Mouse (Mus musculus) midbrain, embryonic 15.5 days (tissue): ENCODE measurements around the gene Lef1. TPM values are rescaled to one million over a fixed set of nuclear protein-coding genes. Genes with fewer than 3 reads are reported as not detected.

ENCODE experiments used
- ATAC-seq: fragments of 200-750 bp; cut with Nextera tagmentation; replicated peaks from 2 replicates; pipeline ENCODE4 v1.8.0; 2017; ENCODE audit warnings: moderate TSS enrichment
- H3K27ac ChIP-seq: fragments of 300-500 bp; sonication (generic); 2 replicates; pipeline ENCODE4 v1.5.1; 2015; ENCODE audit warnings: mild to moderate bottlenecking, inconsistent platforms
- H3K27me3 ChIP-seq: fragments of 300-500 bp; sonication (generic); replicated peaks from 2 replicates; pipeline ENCODE4 v1.6.1; 2015; ENCODE audit warnings: inconsistent platforms
- H3K36me3 ChIP-seq: fragments of 300-500 bp; sonication (generic); replicated peaks from 2 replicates; pipeline ENCODE4 v1.6.1; 2015; ENCODE audit warnings: inconsistent platforms
- H3K4me1 ChIP-seq: fragments of 300-500 bp; sonication (generic); 2 replicates; pipeline ENCODE4 v1.6.1; 2015; ENCODE audit warnings: inconsistent platforms
- H3K4me2 ChIP-seq: fragments of 300-500 bp; sonication (generic); 2 replicates; pipeline ENCODE4 v1.6.1; 2015; ENCODE audit warnings: inconsistent platforms, mild to moderate bottlenecking, moderate library complexity
- H3K4me3 ChIP-seq: fragments of 300-500 bp; sonication (generic); 2 replicates; pipeline ENCODE4 v1.5.1; 2015; ENCODE audit warnings: mild to moderate bottlenecking, inconsistent platforms
- H3K9ac ChIP-seq: fragments of 300-500 bp; sonication (generic); 2 replicates; pipeline ENCODE4 v1.6.1; 2015; ENCODE audit warnings: mild to moderate bottlenecking, inconsistent platforms
- H3K9me3 ChIP-seq: fragments of 300-500 bp; sonication (generic); 2 replicates; pipeline ENCODE4 v1.6.1; 2016; ENCODE audit warnings: inconsistent platforms
- WGBS: fragments of 180-500 bp; shearing (Covaris S2); methylation state at CpG from one replicate; pipeline ENCODE4 v1.1.7; 2015; ENCODE audit warnings: mixed read lengths; 5-methylcytosine and 5-hydroxymethylcytosine counted together
- polyA plus RNA-seq: library from polyadenylated mRNA; unstranded; fragments of >200 nt; fragmentation: Nextera tagmentation; extraction: Ambion mirVana; gene quantifications from 2 replicates; pipeline ENCODE4 v1.2.1, GENCODE M21; 2015

Gene Lef1
- polyA plus RNA-seq = 71.4 and 79.6 TPM in 2 replicates

DNA sequence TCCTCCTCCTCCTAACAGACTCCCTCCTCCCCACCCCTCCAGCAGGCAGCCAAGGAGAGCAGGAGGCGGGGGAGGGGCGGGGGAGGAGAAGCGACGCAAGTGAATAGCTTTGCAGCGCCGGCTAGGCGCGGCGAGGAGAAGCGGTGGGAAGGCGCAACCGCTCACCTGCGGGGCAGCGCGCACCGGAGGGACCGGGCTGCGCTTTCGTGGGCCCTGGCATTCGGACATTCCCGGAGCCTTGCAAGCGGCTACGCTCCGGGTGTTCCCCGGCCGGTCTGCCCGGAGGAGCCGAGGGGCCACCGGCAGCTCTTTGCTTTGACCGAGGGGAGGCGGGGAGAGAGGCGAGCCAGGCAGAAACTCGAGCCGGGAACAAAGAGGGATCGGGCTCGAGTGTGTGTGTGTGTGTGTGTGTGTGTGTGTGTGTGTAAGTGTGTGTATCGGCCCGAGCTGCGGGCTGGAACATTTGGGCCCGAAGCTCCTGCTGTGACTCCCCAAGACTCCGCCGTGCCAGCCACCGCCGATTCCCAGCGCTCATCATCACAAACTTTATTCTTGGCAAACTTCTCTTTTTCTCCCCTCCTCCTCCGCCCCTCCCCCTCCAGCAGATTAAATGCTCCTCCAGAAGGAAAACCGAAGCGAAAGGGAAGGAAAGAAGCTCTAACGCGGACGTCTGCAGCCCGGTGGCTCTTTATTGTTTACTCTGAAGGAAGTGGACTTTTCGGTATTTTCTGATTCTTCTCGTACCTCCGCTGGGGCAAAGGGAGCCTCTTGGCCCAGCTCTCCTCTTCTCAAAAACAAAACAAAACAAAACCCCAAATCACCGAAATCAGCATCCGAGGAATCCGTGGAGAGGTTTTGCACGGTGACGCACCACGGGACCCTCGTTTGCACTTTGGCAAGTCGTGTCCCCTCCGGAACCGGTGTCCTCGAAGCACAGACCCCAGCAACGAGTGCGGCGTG is at the start of gene Lef1:
TSS of gene Lef1 (plus strand) at position 281 of the 960 bp plus-strand sequence.
- H3K4me1 ChIP-seq = peaks cover 55% of the 10 kb centered on the region
- H3K27ac ChIP-seq = peak within 1 kb of the TSS; percentile 88
- H3K9me3 ChIP-seq = no peaks in the 10 kb centered on the region
- H3K9ac ChIP-seq = peak within 1 kb of the TSS; percentile 74
- peak within 1 kb of the TSS; percentile 65 for H3K4me2 ChIP-seq
- ATAC-seq = peak; percentile 59
- no peaks in the 10 kb centered on the region for H3K36me3 ChIP-seq
- H3K4me3 ChIP-seq = peak within 1 kb of the TSS; percentile 57
- under 1% methylated on average over 68 of the region's 69 CpGs for WGBS
- H3K27me3 ChIP-seq = no peaks in the 10 kb centered on the region

- Histone ChIP-seq H3K27ac (no peak overlapping the region), H3K9ac (no peak overlapping the region), H3K4me1 (peaks cover 5% of the 10 kb centered on the region), H3K27me3 (no peaks in the 10 kb centered on the region), H3K9me3 (no peaks in the 10 kb centered on the region), H3K36me3 (no peaks in the 10 kb centered on the region), H3K4me2 (no peak overlapping the region), H3K4me3 (no peak overlapping the region)
- 86% methylated on average over 9 of the region's 9 CpGs for WGBS
- ATAC-seq = no peak
Observed at GRCm38 (mm10) chr3:131065001-131065400, 45.3 kb upstream of the Lef1 start.

GRCm38 (mm10) chr3:131066171-131066570 is 44.1 kb upstream of the Lef1 start:
- no peak for ATAC-seq
- Histone ChIP-seq H3K4me1 (peaks cover 8% of the 10 kb centered on the region), H3K4me3 (no peak overlapping the region), H3K27ac (no peak overlapping the region), H3K9me3 (no peaks in the 10 kb centered on the region), H3K27me3 (no peaks in the 10 kb centered on the region), H3K4me2 (no peak overlapping the region), H3K36me3 (no peaks in the 10 kb centered on the region), H3K9ac (no peak overlapping the region)
- 28% methylated on average over 8 of the region's 8 CpGs for WGBS

- no peaks in the 10 kb centered on the region for H3K27me3 ChIP-seq
- no peaks in the 10 kb centered on the region for H3K9me3 ChIP-seq
- WGBS = 94% methylated on average over 5 of the region's 5 CpGs
- no peak overlapping the region for H3K4me2 ChIP-seq
- ATAC-seq = no peak
- no peak overlapping the region for H3K27ac ChIP-seq
- no peak overlapping the region for H3K4me3 ChIP-seq
- no peak overlapping the region for H3K9ac ChIP-seq
- H3K4me1 ChIP-seq = peaks cover 8% of the 10 kb centered on the region
- no peaks in the 10 kb centered on the region for H3K36me3 ChIP-seq
Observed at GRCm38 (mm10) chr3:131068000-131068399, 42.3 kb upstream of the Lef1 start.

GRCm38 (mm10) chr3:131070210-131070609 is 40.1 kb upstream of the Lef1 start:
- Histone ChIP-seq H3K27ac (no peak overlapping the region), H3K36me3 (no peaks in the 10 kb centered on the region), H3K9me3 (no peaks in the 10 kb centered on the region), H3K4me3 (no peak overlapping the region), H3K9ac (no peak overlapping the region), H3K27me3 (no peaks in the 10 kb centered on the region), H3K4me1 (peaks cover 8% of the 10 kb centered on the region), H3K4me2 (no peak overlapping the region)
- ATAC-seq = no peak
- WGBS = 12% methylated on average over 7 of the region's 7 CpGs

GRCm38 (mm10) chr3:131072661-131073060 is 37.6 kb upstream of the Lef1 start:
- 0 out of 2 replicates have a peak overlapping the region, but pooled peaks have one; percentile 2 for H3K27ac ChIP-seq
- no peak for ATAC-seq

DNA sequence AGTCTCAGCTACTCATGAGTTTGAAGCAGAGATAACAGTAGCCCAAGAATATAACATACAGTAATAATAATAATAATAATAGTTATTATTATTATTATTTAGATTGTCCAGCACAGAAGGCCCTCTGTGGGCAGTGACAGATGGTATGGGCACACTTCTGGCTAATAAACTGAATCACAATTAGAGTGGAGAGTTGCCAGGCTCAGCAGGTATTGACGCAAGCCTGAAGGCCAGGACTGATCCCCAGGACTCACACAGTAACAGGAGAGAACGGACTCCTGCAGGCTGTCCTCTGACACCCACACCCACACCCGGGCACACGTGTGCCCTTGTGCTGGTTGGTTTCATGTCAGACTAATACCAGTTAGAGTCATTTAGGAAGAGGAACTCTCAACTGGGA is 36.3 kb upstream of the Lef1 start:
- H3K36me3 ChIP-seq = no peaks in the 10 kb centered on the region
- peaks cover 7% of the 10 kb centered on the region for H3K4me1 ChIP-seq
- WGBS = 73% methylated on average over 4 of the region's 4 CpGs
- no peaks in the 10 kb centered on the region for H3K27me3 ChIP-seq
- no peak for ATAC-seq
- H3K27ac ChIP-seq = no peak overlapping the region
- no peak overlapping the region for H3K4me3 ChIP-seq
- H3K9me3 ChIP-seq = no peaks in the 10 kb centered on the region
- H3K4me2 ChIP-seq = no peak overlapping the region
- H3K9ac ChIP-seq = no peak overlapping the region

More at GRCm38 (mm10) chr3:131072661-131073060, 37.6 kb upstream of the Lef1 start:
- Histone ChIP-seq H3K9ac (no peak overlapping the region), H3K4me1 (0 out of 2 replicates have a peak, but pooled peaks cover 3% of the 10 kb centered on the region), H3K4me2 (no peak overlapping the region), H3K9me3 (no peaks in the 10 kb centered on the region), H3K36me3 (no peaks in the 10 kb centered on the region), H3K27me3 (no peaks in the 10 kb centered on the region), H3K4me3 (no peak overlapping the region)
- 45% methylated on average over 4 of the region's 4 CpGs for WGBS

DNA sequence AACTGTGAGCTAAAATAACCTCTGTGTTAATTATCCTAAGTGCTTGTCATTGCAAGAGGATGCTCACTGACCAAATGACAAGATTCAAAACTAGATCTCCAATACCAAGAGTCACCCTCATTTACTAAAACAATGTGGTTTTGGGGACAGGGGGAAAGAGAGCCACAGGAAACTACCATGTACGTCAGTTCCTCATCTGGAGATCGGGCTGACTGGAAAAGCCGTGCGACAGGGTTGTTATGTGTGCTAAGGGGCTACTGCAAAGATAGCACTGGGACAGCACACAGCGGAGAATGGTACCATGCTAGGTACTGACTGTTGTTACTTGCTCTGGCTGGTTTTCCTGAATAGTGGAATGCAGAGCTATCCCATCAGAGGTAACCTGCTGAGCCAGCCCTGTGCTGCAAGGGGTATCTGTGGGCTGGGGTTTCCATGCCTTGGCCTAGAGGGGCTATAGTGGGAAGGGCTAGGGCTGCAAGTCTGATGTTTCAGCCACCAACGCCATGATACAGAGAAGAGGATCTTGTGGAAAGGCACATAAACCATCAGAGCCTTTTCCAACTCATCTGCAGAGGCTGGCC is 32.1 kb upstream of the Lef1 start:
- H3K27ac ChIP-seq = peak overlapping the region; percentile 59
- H3K4me1 ChIP-seq = peaks cover 6% of the 10 kb centered on the region
- ATAC-seq = no peak
- 85% methylated on average over 6 of the region's 6 CpGs for WGBS
- H3K9ac ChIP-seq = no peak overlapping the region
- no peaks in the 10 kb centered on the region for H3K27me3 ChIP-seq
- H3K9me3 ChIP-seq = no peaks in the 10 kb centered on the region
- H3K36me3 ChIP-seq = no peaks in the 10 kb centered on the region
- no peak overlapping the region for H3K4me2 ChIP-seq
- no peak overlapping the region for H3K4me3 ChIP-seq

DNA sequence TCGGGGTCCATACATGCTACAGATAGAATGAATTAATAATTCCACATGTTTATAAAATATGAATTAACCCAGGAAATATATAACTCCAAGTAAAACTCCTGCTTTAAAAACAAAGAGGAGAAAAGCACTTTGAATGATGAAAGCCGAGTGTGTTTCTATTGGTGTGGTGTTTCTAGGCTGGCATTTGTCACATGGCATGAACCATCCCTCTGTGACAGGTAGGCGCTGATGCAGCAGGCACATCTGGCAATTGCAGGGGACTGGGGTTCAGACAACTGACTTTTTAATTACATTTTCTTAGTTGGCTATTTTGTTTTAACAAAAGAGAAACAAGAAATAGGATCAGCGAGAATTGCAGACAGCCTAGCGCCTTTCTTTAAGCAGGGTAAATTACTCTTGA is 31.6 kb upstream of the Lef1 start:
- WGBS = 41% methylated on average over 5 of the region's 5 CpGs
- no peak overlapping the region for H3K4me2 ChIP-seq
- H3K27me3 ChIP-seq = no peaks in the 10 kb centered on the region
- H3K27ac ChIP-seq = peak overlapping the region; percentile 59
- no peaks in the 10 kb centered on the region for H3K9me3 ChIP-seq
- no peak overlapping the region for H3K4me3 ChIP-seq
- no peak; the same call in 1 of the 2 replicates for ATAC-seq
- peaks cover 6% of the 10 kb centered on the region for H3K4me1 ChIP-seq
- no peak overlapping the region for H3K9ac ChIP-seq
- H3K36me3 ChIP-seq = no peaks in the 10 kb centered on the region

DNA sequence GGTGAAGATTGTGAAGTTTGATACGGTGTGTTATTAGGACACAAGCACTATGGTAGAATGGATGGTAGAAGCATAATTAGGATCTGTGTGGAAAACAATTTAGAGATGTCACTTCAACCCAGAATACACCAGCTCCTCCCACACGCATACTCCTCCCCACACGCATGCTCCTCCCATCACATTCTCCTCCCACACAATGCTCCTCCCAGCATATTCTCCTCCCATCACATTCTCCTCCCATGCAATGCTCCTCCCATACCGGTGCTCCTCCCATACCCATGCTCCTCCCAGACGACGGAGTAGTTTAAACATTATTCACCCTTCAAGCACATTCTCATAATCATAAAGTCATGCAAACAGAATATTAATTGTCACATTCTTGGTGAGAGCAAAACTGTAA is 26.5 kb upstream of the Lef1 start:
- ATAC-seq = no peak
- Histone ChIP-seq H3K27me3 (no peaks in the 10 kb centered on the region), H3K36me3 (no peaks in the 10 kb centered on the region), H3K4me3 (no peak overlapping the region), H3K9me3 (no peaks in the 10 kb centered on the region), H3K9ac (no peak overlapping the region), H3K4me2 (no peak overlapping the region), H3K4me1 (peaks cover 15% of the 10 kb centered on the region), H3K27ac (no peak overlapping the region)
- 59% methylated on average over 6 of the region's 6 CpGs for WGBS

DNA sequence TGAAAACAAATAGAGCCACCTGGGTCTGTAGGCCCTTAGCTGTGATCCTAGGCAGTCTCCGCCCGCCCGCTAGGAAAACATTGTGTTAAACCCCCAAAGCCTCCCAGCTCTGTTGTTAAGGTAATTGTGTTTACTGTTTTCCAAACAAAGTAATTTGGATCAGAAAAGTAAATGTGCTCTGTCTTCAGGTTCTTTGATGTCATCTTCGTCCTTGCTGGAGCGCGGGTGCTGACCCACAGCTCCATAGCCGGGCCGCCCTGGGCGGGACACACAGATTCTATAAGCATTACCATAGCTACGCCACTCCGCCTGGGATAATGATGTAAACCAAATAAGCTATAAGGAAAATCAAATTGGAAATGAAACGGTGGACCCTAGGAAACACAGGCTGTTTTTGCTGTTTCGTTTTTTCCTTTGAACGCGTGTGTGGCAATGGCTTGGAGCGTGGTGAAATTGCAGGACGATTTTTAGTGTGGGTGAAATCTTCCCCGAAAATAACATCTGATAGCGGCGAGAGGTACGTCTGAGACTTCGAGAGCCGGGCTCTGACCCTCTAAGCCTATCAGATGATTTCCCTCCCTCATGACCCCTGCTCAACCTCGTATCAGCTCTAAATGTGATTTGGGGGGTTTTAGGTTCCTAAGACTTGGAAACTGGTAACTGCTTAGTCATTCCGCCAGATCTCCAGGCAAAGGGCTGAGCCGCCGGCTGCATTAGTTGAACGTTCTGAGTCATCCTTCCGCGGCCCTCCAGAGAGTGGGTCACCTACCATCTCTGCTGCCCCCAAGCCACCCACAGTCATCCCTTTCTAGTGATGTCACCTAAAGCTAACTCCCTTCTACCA is 25.3 kb upstream of the Lef1 start:
- Histone ChIP-seq H3K27ac (no peak overlapping the region), H3K4me2 (peak overlapping the region; percentile 58), H3K9me3 (no peaks in the 10 kb centered on the region), H3K4me3 (peak overlapping the region; percentile 34), H3K4me1 (peaks cover 10% of the 10 kb centered on the region), H3K36me3 (no peaks in the 10 kb centered on the region), H3K27me3 (no peaks in the 10 kb centered on the region), H3K9ac (peak overlapping the region; percentile 28; the same call in 1 of the 2 replicates)
- peak; percentile 34; the same call in 1 of the 2 replicates for ATAC-seq
- 4% methylated on average over 30 of the region's 30 CpGs for WGBS

DNA sequence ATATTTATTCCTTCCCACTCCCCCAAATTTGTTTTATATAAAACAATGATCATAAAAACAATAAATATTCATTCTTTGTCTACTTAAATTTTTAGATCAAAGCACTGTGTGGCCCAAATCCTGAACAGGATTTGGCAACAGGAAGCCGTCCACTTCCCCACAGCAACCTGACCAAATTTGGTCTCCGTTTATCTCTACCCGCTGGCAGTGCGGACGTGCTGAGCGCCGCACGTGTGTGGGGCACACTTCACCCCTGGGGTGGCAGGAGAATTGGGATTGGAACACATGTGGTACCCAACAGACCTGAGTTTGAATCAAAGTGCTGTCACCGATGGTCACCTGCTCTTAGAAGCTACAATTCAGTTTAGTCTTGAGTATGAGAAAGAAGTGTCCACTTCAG is 24.3 kb upstream of the Lef1 start:
- H3K36me3 ChIP-seq = no peaks in the 10 kb centered on the region

More for the DNA sequence above, 24.3 kb upstream of the Lef1 start:
- Histone ChIP-seq H3K9ac (no peak overlapping the region), H3K27me3 (no peaks in the 10 kb centered on the region), H3K4me3 (no peak overlapping the region), H3K9me3 (no peaks in the 10 kb centered on the region), H3K4me1 (peaks cover 10% of the 10 kb centered on the region), H3K4me2 (no peak overlapping the region), H3K27ac (no peak overlapping the region)
- ATAC-seq = no peak
- WGBS = 64% methylated on average over 9 of the region's 9 CpGs
